Mouse (Mus musculus) forebrain, embryonic 13.5 days (tissue): ENCODE measurements around the gene Sec14l3. TPM values are rescaled to one million over a fixed set of nuclear protein-coding genes. Genes with fewer than 3 reads are reported as not detected.
"Not testable (repeated sequence)": the region's sequence is repeated elsewhere in the genome, so short reads cannot be mapped to it uniquely, and the experiment has no call there.

Experiments
- ATAC-seq: fragments of 200-750 bp; cut with Nextera tagmentation; 2 replicates; pipeline ENCODE4 v1.8.0; 2017
- H3K27ac ChIP-seq: fragments of 300-500 bp; sonication (generic); 2 replicates; pipeline ENCODE4 v1.5.1; 2015; ENCODE audit warnings: inconsistent platforms, mild to moderate bottlenecking, moderate library complexity
- H3K27me3 ChIP-seq: fragments of 300-500 bp; sonication (generic); 2 replicates; pipeline ENCODE4 v1.6.1; 2015; ENCODE audit warnings: mild to moderate bottlenecking, inconsistent platforms
- H3K36me3 ChIP-seq: fragments of 300-500 bp; sonication (generic); 2 replicates; pipeline ENCODE4 v1.6.1; 2015; ENCODE audit warnings: mild to moderate bottlenecking, inconsistent platforms; ENCODE audit not compliant: poor library complexity, severe bottlenecking
- H3K4me1 ChIP-seq: fragments of 300-500 bp; sonication (generic); 2 replicates; pipeline ENCODE4 v1.6.1; 2015; ENCODE audit warnings: inconsistent platforms
- H3K4me2 ChIP-seq: fragments of 300-500 bp; sonication (generic); 2 replicates; pipeline ENCODE4 v1.6.1; 2015; ENCODE audit warnings: inconsistent platforms, mild to moderate bottlenecking, moderate library complexity
- H3K4me3 ChIP-seq: fragments of 300-500 bp; sonication (generic); 2 replicates; pipeline ENCODE4 v1.5.1; 2015; ENCODE audit warnings: mild to moderate bottlenecking, inconsistent platforms
- H3K9ac ChIP-seq: fragments of 300-500 bp; sonication (generic); 2 replicates; pipeline ENCODE4 v1.6.1; 2015; ENCODE audit warnings: mild to moderate bottlenecking, inconsistent platforms
- H3K9me3 ChIP-seq: fragments of 300-500 bp; sonication (generic); replicated peaks from 2 replicates; pipeline ENCODE4 v1.6.1; 2016; ENCODE audit warnings: inconsistent platforms
- WGBS: fragments of 180-500 bp; shearing (Covaris S2); methylation state at CpG from one replicate; pipeline ENCODE4 v1.1.7; 2015; 5-methylcytosine and 5-hydroxymethylcytosine counted together
- polyA plus RNA-seq: library from polyadenylated mRNA; unstranded; fragments of >200 nt; fragmentation: Nextera tagmentation; extraction: Ambion mirVana; gene quantifications from 2 replicates; pipeline ENCODE4 v1.2.1, GENCODE M21; 2015

The Sec14l3 gene
- polyA plus RNA-seq, result 0.22 and 0.62 TPM in 2 replicates

- Histone ChIP-seq H3K9me3 (no peaks in the 10 kb centered on the region), H3K27ac (no peak within 1 kb of the TSS), H3K4me2 (no peak within 1 kb of the TSS), H3K36me3 (no peaks in the 10 kb centered on the region), H3K4me3 (no peak within 1 kb of the TSS), H3K4me1 (no peaks in the 10 kb centered on the region), H3K9ac (no peak within 1 kb of the TSS), H3K27me3 (no peaks in the 10 kb centered on the region)
- ATAC-seq, result no peak
- WGBS, result 67% methylated on average over 5 of the region's 5 CpGs
Observed at GRCm38 (mm10) chr11:4064627-4065122, at the start of gene Sec14l3. Gene Sec14l3, plus strand, starts transcription at chr11:4064841.

- not testable (repeated sequence) for H3K27me3 ChIP-seq, ATAC-seq, H3K4me2 ChIP-seq, H3K36me3 ChIP-seq, H3K9ac ChIP-seq, H3K27ac ChIP-seq, H3K9me3 ChIP-seq, H3K4me3 ChIP-seq, H3K4me1 ChIP-seq
- 91% methylated on average over 14 of the region's 14 CpGs for WGBS
Observed at GRCm38 (mm10) chr11:4015796-4016195, 48.8 kb upstream of the Sec14l3 start.

DNA sequence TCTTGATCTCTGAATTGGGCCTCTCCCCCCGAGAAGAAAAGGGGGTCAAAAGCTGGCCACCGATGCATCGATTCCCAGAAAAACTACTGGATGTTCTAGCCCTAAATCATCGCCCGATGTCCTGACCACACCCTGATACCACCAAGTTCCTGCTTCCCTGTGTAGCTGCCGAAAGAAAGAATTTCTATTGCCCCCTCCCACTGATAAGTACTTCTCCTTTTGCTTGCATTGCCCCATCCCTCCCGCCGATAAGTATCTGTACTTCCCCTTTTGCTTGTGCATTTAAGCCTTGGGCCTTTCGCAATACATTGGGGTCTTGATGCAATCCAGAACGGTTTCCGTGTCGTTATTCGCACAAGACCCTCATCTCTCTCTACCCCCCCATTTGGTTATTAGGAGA, 42.5 kb upstream of the Sec14l3 start:
- not testable (repeated sequence) for H3K4me2 ChIP-seq, H3K27ac ChIP-seq, H3K4me1 ChIP-seq, H3K9me3 ChIP-seq, H3K36me3 ChIP-seq, H3K27me3 ChIP-seq, H3K9ac ChIP-seq, ATAC-seq, H3K4me3 ChIP-seq
- 95% methylated on average over 13 of the region's 13 CpGs for WGBS

DNA sequence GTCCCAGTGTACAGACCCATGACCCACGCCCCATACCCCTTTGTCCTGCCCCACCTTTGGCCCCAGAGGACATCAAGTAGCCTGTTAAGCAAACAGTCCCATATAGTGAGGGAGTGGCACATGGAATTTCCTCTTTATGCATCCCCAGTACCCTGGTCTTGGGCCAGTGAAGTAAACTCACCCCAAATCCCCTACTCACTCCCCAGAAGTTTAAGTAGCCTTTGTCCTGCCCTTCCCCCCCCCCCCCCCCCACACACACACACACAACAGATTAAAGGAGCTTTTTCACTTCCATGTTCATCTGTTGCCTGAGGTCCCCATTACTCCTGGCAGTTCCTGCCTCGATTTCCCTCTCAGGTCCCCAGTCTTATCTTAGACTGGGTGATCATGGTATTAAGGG, 41.3 kb upstream of the Sec14l3 start:
- no peaks in the 10 kb centered on the region for H3K9me3 ChIP-seq
- no peaks in the 10 kb centered on the region for H3K27me3 ChIP-seq
- H3K4me2 ChIP-seq, result no peak overlapping the region
- no peak overlapping the region for H3K27ac ChIP-seq
- H3K9ac ChIP-seq, result no peak overlapping the region
- H3K4me1 ChIP-seq, result no peaks in the 10 kb centered on the region
- H3K36me3 ChIP-seq, result no peaks in the 10 kb centered on the region
- WGBS, result 74% methylated on average over 2 of the region's 2 CpGs
- no peak overlapping the region for H3K4me3 ChIP-seq
- no peak for ATAC-seq

GRCm38 (mm10) chr11:4027066-4027465, 37.6 kb upstream of the Sec14l3 start:
- H3K4me2 ChIP-seq, result no peak overlapping the region
- no peaks in the 10 kb centered on the region for H3K4me1 ChIP-seq
- no peaks in the 10 kb centered on the region for H3K36me3 ChIP-seq
- H3K4me3 ChIP-seq, result no peak overlapping the region
- H3K27ac ChIP-seq, result no peak overlapping the region
- H3K27me3 ChIP-seq, result no peaks in the 10 kb centered on the region
- 87% methylated on average over 8 of the region's 8 CpGs for WGBS
- no peak for ATAC-seq
- no peak overlapping the region for H3K9ac ChIP-seq
- H3K9me3 ChIP-seq, result no peaks in the 10 kb centered on the region

DNA sequence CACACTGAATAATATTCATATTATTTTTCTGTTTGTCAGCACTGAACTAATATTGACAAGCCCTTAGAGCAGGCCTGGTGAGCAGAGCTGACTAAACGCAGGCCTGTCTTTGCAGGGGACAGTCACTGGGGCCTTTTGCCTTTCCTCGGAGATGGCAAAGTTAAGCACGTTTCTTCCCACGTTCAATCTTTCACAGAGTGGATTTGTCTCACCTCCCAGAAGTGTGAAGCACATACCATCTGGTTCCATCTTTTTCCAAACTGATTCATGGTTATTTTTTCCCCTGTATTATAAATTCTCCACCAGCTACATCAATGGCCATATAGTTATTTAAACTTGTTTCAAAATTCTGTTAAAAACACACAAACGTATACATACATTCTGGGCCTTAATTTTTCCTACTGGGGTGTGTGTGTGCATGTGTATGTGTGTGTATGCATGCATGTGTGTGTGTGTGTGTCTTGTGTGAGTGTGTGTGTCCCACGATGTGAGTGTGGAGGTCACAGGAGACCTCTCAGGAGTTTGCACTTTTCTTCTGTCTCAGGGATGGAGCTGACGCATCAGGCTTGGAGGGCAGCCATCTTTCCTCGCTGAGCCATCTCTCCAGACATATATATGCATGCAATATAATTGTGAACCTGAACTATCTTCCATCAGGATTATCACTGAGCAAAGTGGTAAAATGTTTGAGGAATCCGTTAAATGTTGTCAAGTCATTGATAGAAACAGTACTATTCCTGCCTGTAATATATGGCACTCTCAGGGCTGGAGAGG, 36.9 kb upstream of the Sec14l3 start:
- Histone ChIP-seq H3K4me1 (no peaks in the 10 kb centered on the region), H3K4me3 (no peak overlapping the region), H3K4me2 (no peak overlapping the region), H3K36me3 (no peaks in the 10 kb centered on the region), H3K9me3 (no peaks in the 10 kb centered on the region), H3K9ac (no peak overlapping the region), H3K27me3 (no peaks in the 10 kb centered on the region), H3K27ac (no peak overlapping the region)
- no peak for ATAC-seq
- 81% methylated on average over 9 of the region's 9 CpGs for WGBS

DNA sequence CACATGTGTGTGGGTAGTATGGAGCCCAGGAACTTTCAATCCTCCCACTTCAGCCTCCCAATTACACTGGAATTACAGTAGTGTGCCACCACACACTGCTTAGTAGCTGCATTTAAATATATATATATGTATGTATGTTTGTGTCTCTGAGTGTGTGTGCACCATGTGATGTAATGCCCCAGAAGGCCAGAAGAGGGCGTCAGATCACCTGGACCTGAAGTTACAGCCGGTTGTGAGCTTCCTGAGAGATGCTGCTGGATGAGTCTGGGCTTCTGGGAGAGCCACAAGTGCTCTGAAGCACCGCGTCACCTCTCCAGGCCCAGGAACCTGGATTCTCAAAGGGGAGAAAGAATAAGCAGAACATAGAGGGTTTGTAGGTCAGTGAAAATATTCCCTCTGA, 35.3 kb upstream of the Sec14l3 start:
- WGBS, result 70% methylated on average over 4 of the region's 4 CpGs
- no peaks in the 10 kb centered on the region for H3K4me1 ChIP-seq
- H3K9ac ChIP-seq, result no peak overlapping the region
- no peak overlapping the region for H3K4me3 ChIP-seq
- H3K27me3 ChIP-seq, result no peaks in the 10 kb centered on the region
- H3K36me3 ChIP-seq, result no peaks in the 10 kb centered on the region
- H3K4me2 ChIP-seq, result no peak overlapping the region
- no peak for ATAC-seq
- H3K9me3 ChIP-seq, result no peaks in the 10 kb centered on the region
- no peak overlapping the region for H3K27ac ChIP-seq

DNA sequence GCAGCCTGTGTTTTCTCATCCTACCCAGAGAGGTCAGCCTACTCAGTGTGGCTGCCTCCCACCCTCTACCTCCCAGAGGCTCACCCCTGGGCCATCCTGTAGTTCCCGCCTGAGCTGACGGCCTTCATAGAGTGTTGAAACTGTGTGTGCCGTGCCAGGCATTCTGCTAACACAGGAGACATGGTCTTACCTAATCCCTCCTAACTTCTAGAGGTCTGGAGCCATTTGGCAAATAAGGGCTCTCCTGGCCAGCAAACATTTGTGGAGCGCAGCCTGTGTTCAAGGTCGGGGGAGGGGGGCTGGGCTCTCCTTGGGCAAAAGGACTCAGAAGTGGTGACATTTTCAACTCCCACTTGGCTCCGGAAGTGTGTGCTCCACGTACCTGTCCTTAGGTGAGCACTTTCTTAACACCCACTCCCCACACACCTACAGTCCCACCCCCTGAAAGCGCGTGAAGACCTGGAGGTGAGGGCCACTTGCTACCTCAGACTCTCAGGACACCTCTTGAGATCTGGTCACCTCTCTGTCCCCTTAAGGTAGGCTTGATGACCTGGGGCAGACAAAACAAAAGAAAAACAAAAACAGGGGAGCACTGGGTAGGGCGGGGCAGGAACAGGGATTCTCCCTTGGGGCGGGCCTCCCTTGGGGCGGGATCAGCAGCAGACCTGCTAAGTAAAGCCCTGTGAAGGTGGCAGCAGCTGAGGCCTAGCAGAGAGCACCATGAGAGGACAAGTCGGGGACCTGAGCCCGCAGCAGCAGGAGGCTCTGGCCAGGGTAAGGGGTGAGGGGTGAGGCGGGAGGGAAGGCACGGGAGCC, 33.3 kb upstream of the Sec14l3 start, which contains the start of gene Sec14l4:
Sec14l4 (plus strand) TSS at position 337 of the 816 bp plus-strand sequence.
- no peak for ATAC-seq
- Histone ChIP-seq H3K9me3 (no peaks in the 10 kb centered on the region), H3K27ac (no peak within 1 kb of the TSS), H3K4me1 (no peaks in the 10 kb centered on the region), H3K9ac (no peak within 1 kb of the TSS), H3K4me3 (no peak within 1 kb of the TSS), H3K36me3 (no peaks in the 10 kb centered on the region), H3K27me3 (no peaks in the 10 kb centered on the region), H3K4me2 (no peak within 1 kb of the TSS)
- WGBS, result 48% methylated on average over 16 of the region's 16 CpGs

GRCm38 (mm10) chr11:4031961-4032360, 32.7 kb upstream of the Sec14l3 start:
- H3K27me3 ChIP-seq, result no peaks in the 10 kb centered on the region
- H3K4me1 ChIP-seq, result no peaks in the 10 kb centered on the region
- 47% methylated on average over 12 of the region's 12 CpGs for WGBS
- H3K27ac ChIP-seq, result no peak overlapping the region
- H3K4me3 ChIP-seq, result no peak overlapping the region
- no peak overlapping the region for H3K4me2 ChIP-seq
- ATAC-seq, result no peak
- H3K36me3 ChIP-seq, result no peaks in the 10 kb centered on the region
- no peak overlapping the region for H3K9ac ChIP-seq
- H3K9me3 ChIP-seq, result no peaks in the 10 kb centered on the region

DNA sequence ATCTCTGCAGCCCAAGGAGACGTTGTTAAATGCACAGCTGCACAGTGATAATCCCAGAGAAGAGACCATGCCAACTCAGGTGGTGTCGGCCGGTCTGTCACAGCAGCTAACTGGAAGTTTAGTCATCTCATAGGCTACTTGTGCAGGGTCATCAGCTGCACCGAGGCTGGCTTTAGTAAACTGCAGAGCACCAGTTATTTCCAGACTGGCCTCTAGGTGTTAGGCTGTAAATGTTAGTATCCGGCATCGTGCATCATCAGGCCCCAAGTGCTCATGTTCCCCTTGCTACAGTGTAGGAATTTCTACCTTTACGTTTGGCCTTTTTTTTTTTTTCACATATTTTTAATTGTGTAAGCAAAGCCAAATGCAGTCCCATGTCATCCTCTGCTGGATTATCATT, 31.2 kb upstream of the Sec14l3 start:
- Histone ChIP-seq H3K36me3 (no peaks in the 10 kb centered on the region), H3K9me3 (no peaks in the 10 kb centered on the region), H3K4me2 (no peak overlapping the region), H3K27ac (no peak overlapping the region), H3K27me3 (no peaks in the 10 kb centered on the region), H3K4me3 (no peak overlapping the region), H3K4me1 (no peaks in the 10 kb centered on the region), H3K9ac (no peak overlapping the region)
- no peak for ATAC-seq
- WGBS, result 79% methylated on average over 7 of the region's 7 CpGs

GRCm38 (mm10) chr11:4034169-4034568, 30.5 kb upstream of the Sec14l3 start:
- Histone ChIP-seq H3K27ac (no peak overlapping the region), H3K4me1 (no peaks in the 10 kb centered on the region)
- WGBS, result 86% methylated on average over 4 of the region's 4 CpGs

GRCm38 (mm10) chr11:4035116-4035892, 29.3 kb upstream of the Sec14l3 start:
- Histone ChIP-seq H3K36me3 (no peaks in the 10 kb centered on the region), H3K9ac (no peak overlapping the region), H3K4me3 (no peak overlapping the region), H3K9me3 (no peaks in the 10 kb centered on the region), H3K4me2 (no peak overlapping the region), H3K27me3 (no peaks in the 10 kb centered on the region), H3K27ac (no peak overlapping the region), H3K4me1 (no peaks in the 10 kb centered on the region)
- no peak for ATAC-seq
- WGBS, result 71% methylated on average over 18 of the region's 18 CpGs

More at GRCm38 (mm10) chr11:4034169-4034568, 30.5 kb upstream of the Sec14l3 start:
- Histone ChIP-seq H3K4me3 (no peak overlapping the region), H3K4me2 (no peak overlapping the region), H3K9ac (no peak overlapping the region), H3K9me3 (no peaks in the 10 kb centered on the region), H3K36me3 (no peaks in the 10 kb centered on the region), H3K27me3 (no peaks in the 10 kb centered on the region)
- no peak for ATAC-seq
